ENCODE assay signal across 23 mouse cellular contexts in the genomic region with DNA sequence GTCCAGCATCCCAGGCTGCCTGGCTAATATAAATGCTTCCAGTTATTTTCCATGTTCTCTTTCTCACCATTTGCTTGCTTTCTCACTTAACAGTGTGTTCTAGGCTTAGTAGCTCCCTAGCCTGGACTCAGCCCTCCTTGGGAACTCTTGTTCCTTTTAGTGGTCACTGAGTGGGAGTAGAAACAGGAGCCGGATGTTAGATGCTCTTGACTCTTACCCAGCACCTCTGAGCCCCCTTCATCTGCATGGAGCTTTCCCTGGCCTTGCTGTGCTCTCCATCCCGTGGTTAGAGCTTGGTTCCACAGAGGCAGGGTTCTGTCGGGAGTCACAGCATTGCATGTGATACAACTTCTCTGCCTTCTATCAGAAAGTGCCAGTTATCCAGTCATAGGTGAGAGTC. TPM values are rescaled to one million over a fixed set of nuclear protein-coding genes. Genes with fewer than 3 reads are reported as not detected.
DNase-seq lines count a peak whose midpoint lies in the region; ATAC-seq and TF ChIP-seq lines count a peak whose summit lies in the region.
"Had no signal": no experiment of that assay in that cellular context is flagged by ENCODE, and none has a peak within 500 bp of the region (broad histone marks: within the 10 kb centered on the region; RNA-seq: fewer than 3 reads in every experiment).

No protein-coding gene starts in this region.

- H3K9me3 ChIP-seq in heart, embryonic 10.5 days = no peaks in the 10 kb centered on the region
- no peaks in the 10 kb centered on the region for H3K9me3 ChIP-seq in heart, embryonic 11.5 days (replicated peaks; ENCODE audit: control insufficient read depth, low read length)
- H3K9me3 ChIP-seq in heart, embryonic 12.5 days (replicated peaks) = no peaks in the 10 kb centered on the region
- H3K9me3 ChIP-seq: G1E had no signal

- no peak overlapping the region for H3K9ac ChIP-seq in heart, embryonic 11.5 days (ENCODE audit: low read depth, low read length)
- H3K9ac ChIP-seq in heart, embryonic 12.5 days = 0 out of 2 replicates have a peak overlapping the region, but pooled peaks have one; percentile 28

- H3K4me3 ChIP-seq in heart, embryonic 10.5 days = no peak overlapping the region
- H3K4me3 ChIP-seq in heart, embryonic 11.5 days (ENCODE audit: low read depth, low read length) = no peak overlapping the region
- no peak overlapping the region for H3K4me3 ChIP-seq in heart, embryonic 12.5 days
- no peak overlapping the region for H3K4me3 ChIP-seq in myocyte

- H3K4me1 ChIP-seq in heart, embryonic 10.5 days = peaks cover 13% of the 10 kb centered on the region
- H3K4me1 ChIP-seq in heart, embryonic 11.5 days (ENCODE audit: control insufficient read depth, insufficient read depth, low read length) = no peaks in the 10 kb centered on the region
- peaks cover 13% of the 10 kb centered on the region for H3K4me1 ChIP-seq in heart, embryonic 12.5 days (replicated peaks)

- H3K27me3 ChIP-seq in heart, embryonic 10.5 days (ENCODE audit: insufficient read depth, poor library complexity, severe bottlenecking) = no peaks in the 10 kb centered on the region
- no peaks in the 10 kb centered on the region for H3K27me3 ChIP-seq in heart, embryonic 11.5 days (ENCODE audit: control insufficient read depth, insufficient read depth, low read length)
- no peaks in the 10 kb centered on the region for H3K27me3 ChIP-seq in heart, embryonic 12.5 days (replicated peaks)
- no peaks in the 10 kb centered on the region for H3K27me3 ChIP-seq in myocyte (ENCODE audit: control insufficient read depth, insufficient read depth, insufficient read length)
- H3K27me3 ChIP-seq: CH12.LX, Patski had no signal

- peaks cover 39% of the 10 kb centered on the region for H3K36me3 ChIP-seq in heart, embryonic 10.5 days
- H3K36me3 ChIP-seq in heart, embryonic 11.5 days (ENCODE audit: control insufficient read depth, insufficient read depth, low read length) = 0 out of 2 replicates have a peak, but pooled peaks cover 6% of the 10 kb centered on the region
- peaks cover 30% of the 10 kb centered on the region for H3K36me3 ChIP-seq in heart, embryonic 12.5 days
- peaks cover 15% of the 10 kb centered on the region for H3K36me3 ChIP-seq in myocyte (ENCODE audit: control insufficient read depth, insufficient read depth)

- DNase-seq in heart, adult 11 months = peak; percentile 78
- DNase-seq in heart, adult 18-20 months = no peak
- peak; percentile 69 for DNase-seq in heart, embryonic 10.5 days (ENCODE audit: low spot score)
- no peak for DNase-seq in heart, adult 9 months (ENCODE audit: low spot score in 2 of 2)
- no peak for DNase-seq in c-Kit-positive CD71-positive TER-119-positive erythroid progenitor cells, embryonic 14.5 days (ENCODE audit: low spot score)
- DNase-seq: adrenal gland, adult 2 months; adrenal gland, adult 8-10 months; adrenal gland, postnatal 10 days; adrenal gland, postnatal 14 days; adrenal gland, postnatal 25 days; adrenal gland, postnatal 36 days; B cell, adult 2 months; cerebellum, adult 11 months; cerebellum, adult 11-12 months; cerebellum, adult 18-20 months had no signal

- 78% methylated on average over 3 of the region's 3 CpGs for WGBS in heart, embryonic 10.5 days
- WGBS in heart, embryonic 11.5 days (ENCODE audit: insufficient replicate concordance) = 75% methylated on average over 3 of the region's 3 CpGs
- WGBS in heart, embryonic 12.5 days = 78% methylated on average over 3 of the region's 3 CpGs

- ATAC-seq in heart, embryonic 11.5 days (replicated peaks; ENCODE audit: insufficient number of reproducible peaks, low FRiP score, low TSS enrichment) = no peak
- ATAC-seq in heart, embryonic 12.5 days (ENCODE audit: insufficient number of reproducible peaks, low FRiP score) = no peak
- ATAC-seq: activated CD4-positive, CD25-positive, alpha-beta regulatory T cell, adult 4 months; CD4-positive, CD25-positive, alpha-beta regulatory T cell, adult 4 months; Patski had no signal

- no peak overlapping the region for H3K4me2 ChIP-seq in heart, embryonic 11.5 days
- H3K4me2 ChIP-seq in heart, embryonic 12.5 days = no peak overlapping the region
- peak overlapping the region; percentile 54 for H3K4me2 ChIP-seq in myocyte (ENCODE audit: low read depth)

- peaks cover 16% of the 10 kb centered on the region for H3K79me2 ChIP-seq in myocyte (ENCODE audit: control insufficient read depth, insufficient read depth)

- no peak for TF ChIP-seq POLR2A in myocyte (IDR thresholded peaks at IDR 0.05; ENCODE audit: insufficient read length, low read depth)

- no peak overlapping the region for H3K27ac ChIP-seq in heart, embryonic 10.5 days
- H3K27ac ChIP-seq in heart, embryonic 11.5 days (ENCODE audit: low read depth, low read length) = no peak overlapping the region
- H3K27ac ChIP-seq in heart, embryonic 12.5 days (ENCODE audit: poor library complexity, severe bottlenecking) = no peak overlapping the region

- no peak overlapping the region for H3ac ChIP-seq in myocyte (ENCODE audit: control insufficient read depth, insufficient read length)

TF ChIP-seq in myocyte, 11 proteins besides CTCF, POLR2A, EP300 and RAD21:
- TF ChIP-seq MYOG (IDR thresholded peaks at IDR 0.05; ENCODE audit: control insufficient read depth in 1 of 3, insufficient read depth in 1 of 3, insufficient read length in 2 of 3, low read depth in 2 of 3) (no peak), CEBPB (IDR thresholded peaks at IDR 0.05; ENCODE audit: insufficient read depth, poor library complexity, severe bottlenecking) (no peak), REST (IDR thresholded peaks at IDR 0.05; ENCODE audit: insufficient read depth, insufficient read length) (no peak), USF1 (IDR thresholded peaks at IDR 0.05; ENCODE audit: low read depth) (no peak), E2F4 (IDR thresholded peaks at IDR 0.05; ENCODE audit: insufficient read depth) (no peak), TCF3 (IDR thresholded peaks at IDR 0.05; ENCODE audit: insufficient read length, low read depth) (no peak), POLR2AphosphoS2 (IDR thresholded peaks at IDR 0.05; ENCODE audit: insufficient read length, low read depth) (no peak)

RNA-seq across cellular contexts. Expression of a gene that starts 7.0 kb away (rescaled TPM):
- total RNA-seq in heart, adult 18-20 months (2021) = 10 to 100 TPM; 49.5 to 50.0 TPM
- polyA plus RNA-seq in heart, embryonic 10.5 days (2016; fragmentation: Nextera tagmentation; extraction: Ambion mirVana) = 93.6 and 96.0 TPM in 2 replicates
- 73.1 and 86.4 TPM in 2 replicates for polyA plus RNA-seq in heart, embryonic 11.5 days (2014; fragmentation: Nextera tagmentation; extraction: Ambion mirVana)
- 72.6 and 73.0 TPM in 2 replicates for polyA plus RNA-seq in heart, embryonic 12.5 days (2016; fragmentation: Nextera tagmentation; extraction: Ambion mirVana)
- polyA plus RNA-seq in myocyte (2012; fragmentation: generic; extraction: Trizol) = 34.2 TPM

RNA-seq across cellular contexts. Expression of a gene that starts 7.1 kb away (rescaled TPM):
- 10 to 100 TPM; 55.4 to 60.7 TPM for total RNA-seq in heart, adult 18-20 months (2021)
- 57.9 and 60.2 TPM in 2 replicates for polyA plus RNA-seq in heart, embryonic 10.5 days (2016; fragmentation: Nextera tagmentation; extraction: Ambion mirVana)
- 57.0 and 59.6 TPM in 2 replicates for polyA plus RNA-seq in heart, embryonic 11.5 days (2014; fragmentation: Nextera tagmentation; extraction: Ambion mirVana)
- polyA plus RNA-seq in heart, embryonic 12.5 days (2016; fragmentation: Nextera tagmentation; extraction: Ambion mirVana) = 56.0 and 56.3 TPM in 2 replicates
- polyA plus RNA-seq in myocyte (2012; fragmentation: generic; extraction: Trizol) = 25.1 TPM

Comparison
In these comparisons a context has a peak if more than half of its experiments do, and no peak if none do; other contexts are left out.
1. DNase-seq: peak in heart, adult 11 months (single experiment) and heart, embryonic 10.5 days (single experiment); none in heart, adult 18-20 months (0 of 2), heart, adult 9 months (0 of 2) and c-Kit-positive CD71-positive TER-119-positive erythroid progenitor cells, embryonic 14.5 days (single experiment).